Mouse (Mus musculus): ENCODE results near the gene Nmnat1. TPM values are rescaled to one million over a fixed set of nuclear protein-coding genes. Genes with fewer than 3 reads are reported as not detected.
"Not testable (repeated sequence)": the region's sequence is repeated elsewhere in the genome, so short reads cannot be mapped to it uniquely, and the experiment has no call there.

Gene Nmnat1
- polyA plus RNA-seq, 1 experiment from 2014 or later: 14.9 TPM

DNA sequence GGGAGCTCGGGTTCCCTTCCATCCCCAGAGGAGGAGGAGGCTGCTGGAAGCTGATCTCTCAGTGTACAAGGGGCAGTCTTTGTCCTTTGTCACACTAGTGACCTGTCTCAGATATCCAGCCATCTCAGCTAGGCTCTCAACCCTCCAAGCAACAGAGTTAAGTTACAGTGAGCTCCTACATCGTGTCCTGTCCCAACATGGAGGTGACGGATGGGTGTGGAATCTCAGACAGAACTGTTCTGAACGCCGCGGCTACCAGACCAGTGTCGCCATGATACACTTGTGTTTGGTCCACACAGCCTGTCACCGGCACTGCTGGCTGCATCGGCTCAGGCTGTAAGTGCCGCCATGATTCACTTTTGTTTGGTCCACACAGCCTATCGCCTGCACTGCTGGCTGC, 7.9 kb downstream of the Nmnat1 start, which contains the start of gene Tmem274:
Gene Tmem274 (plus strand): TSS at position 301 of the 400 bp plus-strand sequence.
- H3K4me3 ChIP-seq (ENCODE audit: low read depth, low read length): no peak within 1 kb of the TSS
- H3K27me3 ChIP-seq (ENCODE audit: control insufficient read depth, insufficient read depth, low read length): no peaks in the 10 kb centered on the region
- H3K4me2 ChIP-seq (ENCODE audit: low read depth): no peak within 1 kb of the TSS
- H3K9ac ChIP-seq (ENCODE audit: low read length): no peak within 1 kb of the TSS
- DNase-seq (ENCODE audit: low spot score) (no peak), ATAC-seq (ENCODE audit: insufficient read depth, low FRiP score, low TSS enrichment) (no peak)
- no peaks in the 10 kb centered on the region for H3K4me1 ChIP-seq (ENCODE audit: control insufficient read depth, insufficient read depth, low read length)
- no peak within 1 kb of the TSS for H3K27ac ChIP-seq (ENCODE audit: low read depth, low read length)
- peaks cover 5% of the 10 kb centered on the region for H3K36me3 ChIP-seq (ENCODE audit: control insufficient read depth, insufficient read depth, low read length)
- no peaks in the 10 kb centered on the region for H3K9me3 ChIP-seq (ENCODE audit: control insufficient read depth, low read length)
- 88% methylated on average over 11 of the region's 11 CpGs for WGBS

DNA sequence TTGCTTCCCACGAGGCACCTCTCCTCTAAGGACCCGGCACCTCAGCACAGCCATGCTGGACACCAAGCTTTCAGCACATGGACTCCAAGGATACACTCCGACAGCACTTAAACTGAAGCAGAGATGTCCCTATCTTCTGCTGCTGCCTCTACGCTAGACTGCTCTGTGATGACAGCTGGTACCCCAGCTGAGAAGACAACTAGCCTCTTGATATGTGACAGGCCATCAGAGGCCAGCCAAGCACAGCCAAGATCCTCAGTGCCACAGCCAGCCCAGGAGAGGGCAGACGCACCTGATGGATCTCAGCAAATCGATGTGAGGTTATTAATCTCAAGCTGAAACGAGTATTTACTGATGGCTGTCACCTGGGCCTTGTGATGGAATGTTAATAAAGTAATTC, 9.9 kb downstream of the Nmnat1 start:
- Histone ChIP-seq H3K9me3 (ENCODE audit: control insufficient read depth, low read length) (no peaks in the 10 kb centered on the region), H3K4me3 (ENCODE audit: low read depth, low read length) (no peak overlapping the region), H3K27ac (ENCODE audit: low read depth, low read length) (no peak overlapping the region), H3K36me3 (ENCODE audit: control insufficient read depth, insufficient read depth, low read length) (peaks cover 5% of the 10 kb centered on the region), H3K27me3 (ENCODE audit: control insufficient read depth, insufficient read depth, low read length) (no peaks in the 10 kb centered on the region), H3K4me2 (ENCODE audit: low read depth) (no peak overlapping the region), H3K4me1 (ENCODE audit: control insufficient read depth, insufficient read depth, low read length) (no peaks in the 10 kb centered on the region), H3K9ac (ENCODE audit: low read length) (no peak overlapping the region)
- DNase-seq (ENCODE audit: low spot score) (no peak), ATAC-seq (ENCODE audit: insufficient read depth, low FRiP score, low TSS enrichment) (no peak)
- 81% methylated on average over 7 of the region's 7 CpGs for WGBS

DNA sequence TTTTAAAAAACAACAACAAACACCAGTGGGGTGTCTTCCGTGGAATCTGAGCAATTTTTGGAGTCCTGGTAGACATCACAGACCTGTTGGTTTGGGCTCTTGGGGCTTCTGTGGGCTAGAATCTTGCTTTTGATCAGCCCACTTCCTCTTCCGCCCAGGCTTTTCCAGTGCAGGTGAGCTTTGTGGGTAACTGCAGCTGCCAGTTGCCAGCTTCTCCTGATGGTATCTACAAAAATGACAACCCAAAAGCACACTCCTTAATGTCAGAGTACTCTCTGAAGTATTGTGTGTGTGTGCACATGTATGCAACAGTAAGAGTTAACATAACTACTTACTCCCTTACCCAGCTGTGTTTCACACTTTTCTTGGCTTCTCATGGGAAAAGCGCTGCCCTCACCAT, 15.4 kb downstream of the Nmnat1 start:
- H3K27me3 ChIP-seq (ENCODE audit: control insufficient read depth, insufficient read depth, low read length): no peaks in the 10 kb centered on the region
- DNase-seq (ENCODE audit: low spot score) (no peak), ATAC-seq (ENCODE audit: insufficient read depth, low FRiP score, low TSS enrichment) (no peak)
- no peak overlapping the region for H3K9ac ChIP-seq (ENCODE audit: low read length)
- peaks cover 5% of the 10 kb centered on the region for H3K36me3 ChIP-seq (ENCODE audit: control insufficient read depth, insufficient read depth, low read length)
- no peaks in the 10 kb centered on the region for H3K9me3 ChIP-seq (ENCODE audit: control insufficient read depth, low read length)
- H3K4me3 ChIP-seq (ENCODE audit: low read depth, low read length): no peak overlapping the region
- H3K4me2 ChIP-seq (ENCODE audit: low read depth): no peak overlapping the region
- H3K4me1 ChIP-seq (ENCODE audit: control insufficient read depth, insufficient read depth, low read length): no peaks in the 10 kb centered on the region
- no peak overlapping the region for H3K27ac ChIP-seq (ENCODE audit: low read depth, low read length)
- 94% methylated on average over 3 of the region's 3 CpGs for WGBS

DNA sequence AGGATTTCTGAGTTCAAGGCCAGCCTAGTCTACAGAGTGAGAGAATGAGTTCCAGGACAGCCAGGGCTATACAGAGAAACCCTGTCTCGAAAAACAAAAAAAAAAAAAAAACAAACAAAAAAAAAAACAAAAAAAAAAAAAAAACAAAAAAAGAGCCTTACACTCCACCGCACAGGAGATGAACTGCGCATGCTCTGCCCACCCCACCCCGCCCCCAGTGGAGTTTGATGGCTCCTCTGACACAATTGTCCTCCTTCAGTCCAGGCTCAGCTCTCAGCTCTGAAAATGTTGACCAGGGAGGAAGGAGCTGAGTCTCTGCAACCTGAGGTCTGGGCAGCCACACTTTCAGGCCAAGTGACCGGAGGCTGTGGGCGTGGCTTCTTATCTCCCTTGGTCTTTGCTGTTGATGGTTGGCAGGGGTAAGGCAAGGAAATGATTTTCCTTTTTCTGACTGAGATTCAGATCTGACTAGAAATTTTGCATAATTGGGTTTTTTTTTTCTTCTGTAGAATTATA, 21.5 kb downstream of the Nmnat1 start:
- no peak overlapping the region for H3K4me2 ChIP-seq (ENCODE audit: low read depth)
- WGBS: 78% methylated on average over 6 of the region's 6 CpGs
- H3K4me1 ChIP-seq (ENCODE audit: control insufficient read depth, insufficient read depth, low read length): no peaks in the 10 kb centered on the region
- no peak overlapping the region for H3K27ac ChIP-seq (ENCODE audit: low read depth, low read length)
- no peak for ATAC-seq (ENCODE audit: insufficient read depth, low FRiP score, low TSS enrichment)
- H3K36me3 ChIP-seq (ENCODE audit: control insufficient read depth, insufficient read depth, low read length): no peaks in the 10 kb centered on the region
- H3K9me3 ChIP-seq (ENCODE audit: control insufficient read depth, low read length): no peaks in the 10 kb centered on the region
- H3K4me3 ChIP-seq (ENCODE audit: low read depth, low read length): no peak overlapping the region
- no peak for DNase-seq (ENCODE audit: low spot score)
- H3K9ac ChIP-seq (ENCODE audit: low read length): no peak overlapping the region
- H3K27me3 ChIP-seq (ENCODE audit: control insufficient read depth, insufficient read depth, low read length): no peaks in the 10 kb centered on the region

DNA sequence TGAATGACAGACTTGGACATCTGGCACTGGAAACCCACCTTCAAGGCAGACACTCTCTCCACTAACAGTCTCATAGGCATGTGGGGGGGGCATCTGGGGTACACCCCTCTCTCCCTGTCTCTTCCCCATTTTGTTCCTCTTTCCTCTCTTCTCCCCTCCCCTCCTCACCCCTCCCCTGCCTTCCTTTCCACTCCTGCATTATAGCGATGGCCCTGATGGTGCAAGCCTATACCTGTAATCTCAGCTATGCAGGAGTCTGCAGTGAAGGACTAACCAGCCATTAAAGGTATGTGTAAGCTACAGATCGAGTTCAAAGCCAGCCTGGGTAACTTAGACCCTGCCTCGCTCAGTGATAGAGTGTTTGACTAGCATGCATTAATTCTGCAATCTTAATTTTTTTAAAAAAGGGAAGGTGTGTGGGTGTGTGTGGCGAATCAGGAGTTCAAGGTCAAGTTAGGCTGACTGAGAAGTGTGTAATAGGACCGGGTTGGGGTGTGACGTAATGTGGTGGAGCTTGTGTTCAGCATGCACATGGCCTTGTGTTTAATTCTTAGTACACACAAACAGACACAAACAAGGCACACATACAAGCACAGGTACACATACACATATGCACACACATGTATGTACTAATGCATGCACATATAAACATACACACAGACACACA, 22.6 kb downstream of the Nmnat1 start:
- 86% methylated on average over 6 of the region's 6 CpGs for WGBS
- DNase-seq (ENCODE audit: low spot score) (no peak), ATAC-seq (ENCODE audit: insufficient read depth, low FRiP score, low TSS enrichment) (no peak)
- no peak overlapping the region for H3K9ac ChIP-seq (ENCODE audit: low read length)
- no peaks in the 10 kb centered on the region for H3K36me3 ChIP-seq (ENCODE audit: control insufficient read depth, insufficient read depth, low read length)
- H3K27ac ChIP-seq (ENCODE audit: low read depth, low read length): no peak overlapping the region
- H3K4me1 ChIP-seq (ENCODE audit: control insufficient read depth, insufficient read depth, low read length): no peaks in the 10 kb centered on the region
- H3K9me3 ChIP-seq (ENCODE audit: control insufficient read depth, low read length): no peaks in the 10 kb centered on the region
- H3K27me3 ChIP-seq (ENCODE audit: control insufficient read depth, insufficient read depth, low read length): no peaks in the 10 kb centered on the region
- H3K4me3 ChIP-seq (ENCODE audit: low read depth, low read length): no peak overlapping the region
- H3K4me2 ChIP-seq (ENCODE audit: low read depth): no peak overlapping the region

DNA sequence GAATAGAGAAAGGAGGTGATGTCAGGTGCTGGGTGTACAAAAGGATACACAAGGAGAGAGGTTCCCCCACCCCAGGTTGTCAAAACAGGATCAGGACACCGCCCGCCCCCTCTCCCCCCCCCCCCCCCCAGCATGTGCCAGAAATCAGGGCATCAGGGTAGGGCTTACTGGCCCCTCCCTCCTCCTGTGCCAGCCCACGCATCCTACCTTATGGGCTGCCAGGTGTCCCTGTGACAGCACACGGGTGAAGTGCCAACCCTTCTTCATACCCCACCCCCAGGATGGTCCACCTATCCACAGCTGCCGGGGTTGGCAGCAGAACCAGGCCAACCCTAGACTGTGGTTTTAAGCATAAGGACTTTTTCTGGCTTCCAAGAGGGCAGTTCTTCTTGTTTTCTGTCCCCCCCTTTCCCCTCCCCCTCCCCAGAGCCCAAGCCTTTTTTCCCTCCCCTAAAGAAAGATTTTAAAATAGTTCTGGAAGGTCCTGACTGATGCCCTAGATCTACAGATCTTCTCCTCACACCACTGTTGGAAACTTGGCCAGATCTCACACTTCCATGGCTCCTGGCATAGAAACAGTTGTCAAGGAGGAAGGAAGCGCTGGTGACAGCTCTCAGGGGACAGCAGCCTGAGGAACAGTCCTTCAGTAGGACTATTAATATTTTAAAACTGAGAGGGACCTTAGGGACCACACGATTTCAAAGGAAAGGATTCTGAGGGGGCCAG, 23.3 kb downstream of the Nmnat1 start:
- H3K4me2 ChIP-seq (ENCODE audit: low read depth): no peak overlapping the region
- no peaks in the 10 kb centered on the region for H3K4me1 ChIP-seq (ENCODE audit: control insufficient read depth, insufficient read depth, low read length)
- WGBS: 61% methylated on average over 6 of the region's 7 CpGs
- H3K9me3 ChIP-seq (ENCODE audit: control insufficient read depth, low read length): no peaks in the 10 kb centered on the region
- H3K27me3 ChIP-seq (ENCODE audit: control insufficient read depth, insufficient read depth, low read length): no peaks in the 10 kb centered on the region
- ATAC-seq (ENCODE audit: insufficient read depth, low FRiP score, low TSS enrichment) (no peak), DNase-seq (ENCODE audit: low spot score) (no peak)
- no peaks in the 10 kb centered on the region for H3K36me3 ChIP-seq (ENCODE audit: control insufficient read depth, insufficient read depth, low read length)
- H3K4me3 ChIP-seq (ENCODE audit: low read depth, low read length): no peak overlapping the region
- H3K27ac ChIP-seq (ENCODE audit: low read depth, low read length): no peak overlapping the region
- no peak overlapping the region for H3K9ac ChIP-seq (ENCODE audit: low read length)

DNA sequence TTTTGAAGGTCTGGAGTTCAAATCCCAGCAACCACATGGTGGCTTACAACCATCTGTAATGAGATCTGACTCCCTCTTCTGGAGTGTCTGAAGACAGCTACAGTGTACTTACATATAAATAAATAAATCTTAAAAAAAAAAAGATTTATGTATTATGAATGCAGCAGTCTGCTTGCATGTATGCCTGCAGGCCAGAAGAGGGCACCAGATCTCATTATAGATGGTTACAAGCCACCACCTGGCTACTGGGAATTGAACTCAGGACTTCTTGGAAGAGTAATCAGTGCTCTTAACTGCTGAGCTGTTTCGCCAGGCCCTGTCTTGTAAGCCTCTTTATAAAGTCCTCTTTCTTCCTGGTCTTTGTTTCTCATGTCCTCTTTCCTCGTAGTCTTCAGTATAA, 24.5 kb downstream of the Nmnat1 start:
- 91% methylated on average over 2 of the region's 2 CpGs for WGBS
- H3K4me3 ChIP-seq (ENCODE audit: low read depth, low read length); H3K36me3 ChIP-seq (ENCODE audit: control insufficient read depth, insufficient read depth, low read length); H3K4me1 ChIP-seq (ENCODE audit: control insufficient read depth, insufficient read depth, low read length); H3K9ac ChIP-seq (ENCODE audit: low read length); H3K4me2 ChIP-seq (ENCODE audit: low read depth); H3K27me3 ChIP-seq (ENCODE audit: control insufficient read depth, insufficient read depth, low read length); ATAC-seq (ENCODE audit: insufficient read depth, low FRiP score, low TSS enrichment); DNase-seq (ENCODE audit: low spot score); H3K9me3 ChIP-seq (ENCODE audit: control insufficient read depth, low read length); H3K27ac ChIP-seq (ENCODE audit: low read depth, low read length): not testable (repeated sequence)

DNA sequence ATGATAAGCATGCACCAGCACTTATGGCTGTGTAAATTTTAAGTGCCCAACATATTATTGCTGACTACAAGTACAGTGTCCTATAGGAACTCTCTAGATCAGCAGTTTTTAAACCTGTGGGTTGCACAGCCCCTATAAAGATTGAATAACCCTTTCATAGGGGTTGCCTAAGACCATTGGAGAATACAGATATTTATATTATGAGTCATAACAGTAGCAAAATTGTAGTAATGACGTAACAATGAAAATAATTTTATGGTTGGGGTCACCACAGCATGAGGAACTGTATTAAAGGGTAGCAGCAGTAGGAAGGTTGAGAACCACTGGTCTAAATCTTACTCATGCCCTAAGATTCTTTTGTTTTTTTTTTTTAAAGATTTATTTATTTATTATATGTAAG, 25.6 kb downstream of the Nmnat1 start:
- no peaks in the 10 kb centered on the region for H3K9me3 ChIP-seq (ENCODE audit: control insufficient read depth, low read length)
- ATAC-seq (ENCODE audit: insufficient read depth, low FRiP score, low TSS enrichment) (no peak), DNase-seq (ENCODE audit: low spot score) (no peak)
- H3K27me3 ChIP-seq (ENCODE audit: control insufficient read depth, insufficient read depth, low read length): no peaks in the 10 kb centered on the region
- no peak overlapping the region for H3K9ac ChIP-seq (ENCODE audit: low read length)
- WGBS: 76% methylated on average over 1 of the region's 1 CpGs
- H3K4me3 ChIP-seq (ENCODE audit: low read depth, low read length): no peak overlapping the region
- H3K27ac ChIP-seq (ENCODE audit: low read depth, low read length): no peak overlapping the region
- H3K36me3 ChIP-seq (ENCODE audit: control insufficient read depth, insufficient read depth, low read length): no peaks in the 10 kb centered on the region
- no peak overlapping the region for H3K4me2 ChIP-seq (ENCODE audit: low read depth)
- no peaks in the 10 kb centered on the region for H3K4me1 ChIP-seq (ENCODE audit: control insufficient read depth, insufficient read depth, low read length)

DNA sequence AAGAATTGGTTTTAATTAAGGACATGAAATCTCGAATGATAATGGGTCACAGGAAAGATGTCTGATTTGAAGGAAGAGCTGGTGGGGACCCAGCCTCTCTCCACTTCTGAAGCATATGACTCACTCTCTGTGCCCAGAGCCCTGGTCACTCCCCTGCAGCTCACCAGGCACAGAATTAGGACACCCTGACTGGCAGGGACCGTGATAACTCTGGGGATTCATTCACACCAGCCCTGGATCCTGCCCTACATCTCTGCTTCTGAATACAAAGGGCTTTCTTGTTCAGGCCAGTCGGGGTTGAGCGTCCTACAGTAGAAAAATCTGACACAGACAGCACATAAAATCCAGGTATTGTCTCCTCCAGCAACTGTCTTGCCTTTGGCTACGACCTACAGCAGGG, 26.5 kb downstream of the Nmnat1 start:
- DNase-seq (ENCODE audit: low spot score) (no peak), ATAC-seq (ENCODE audit: insufficient read depth, low FRiP score, low TSS enrichment) (no peak)
- Histone ChIP-seq H3K36me3 (ENCODE audit: control insufficient read depth, insufficient read depth, low read length) (no peaks in the 10 kb centered on the region), H3K4me1 (ENCODE audit: control insufficient read depth, insufficient read depth, low read length) (no peaks in the 10 kb centered on the region), H3K27me3 (ENCODE audit: control insufficient read depth, insufficient read depth, low read length) (no peaks in the 10 kb centered on the region), H3K9ac (ENCODE audit: low read length) (no peak overlapping the region), H3K4me3 (ENCODE audit: low read depth, low read length) (no peak overlapping the region), H3K4me2 (ENCODE audit: low read depth) (no peak overlapping the region), H3K9me3 (ENCODE audit: control insufficient read depth, low read length) (no peaks in the 10 kb centered on the region), H3K27ac (ENCODE audit: low read depth, low read length) (no peak overlapping the region)
- WGBS: 67% methylated on average over 5 of the region's 5 CpGs

Measured in neural tube, embryonic 11.5 days (tissue).